Mouse (Mus musculus) adrenal gland, postnatal 25 days (tissue): ENCODE data around the gene Letmd1. TPM values are rescaled to one million over a fixed set of nuclear protein-coding genes. Genes with fewer than 3 reads are reported as not detected.
A peak's percentile ranks its signal among the peaks of the same experiment; 100 is the strongest.
"Not testable (repeated sequence)": the region's sequence is repeated elsewhere in the genome, so short reads cannot be mapped to it uniquely, and the experiment has no call there.

ENCODE experiments used
- DNase-seq: peaks from one replicate; pipeline ENCODE4 v3.0.0; 2021; ENCODE audit warnings: mixed read lengths
- total RNA-seq: library from RNA; stranded (reverse); gene quantifications from 2 replicates; pipeline ENCODE4 v1.2.3, GENCODE M21; 2021

The Letmd1 gene
- total RNA-seq, 1 experiment from 2014 or later: 123 TPM

GRCm38 (mm10) chr15:100451245-100451644 lies 17.6 kb upstream of the Letmd1 start:
- DNase-seq: no peak

GRCm38 (mm10) chr15:100452486-100452885 lies 16.3 kb upstream of the Letmd1 start:
- no peak for DNase-seq

GRCm38 (mm10) chr15:100456356-100456991 lies 12.3 kb upstream of the Letmd1 start:
- no peak for DNase-seq

GRCm38 (mm10) chr15:100457340-100457739 lies 11.5 kb upstream of the Letmd1 start:
- DNase-seq: peak; percentile 78

GRCm38 (mm10) chr15:100458055-100458454 lies 10.8 kb upstream of the Letmd1 start:
- peak; percentile 77 for DNase-seq

GRCm38 (mm10) chr15:100460942-100461341 lies 7.9 kb upstream of the Letmd1 start:
- DNase-seq: peak; percentile 46

- DNase-seq: no peak
These were observed 7.2 kb upstream of the Letmd1 start for GRCm38 (mm10) chr15:100461646-100462045.

GRCm38 (mm10) chr15:100462086-100462485 lies 6.7 kb upstream of the Letmd1 start:
- no peak for DNase-seq

GRCm38 (mm10) chr15:100463712-100464111 lies 5.1 kb upstream of the Letmd1 start:
- peak; percentile 75 for DNase-seq

- DNase-seq: no peak
These were observed 3.4 kb upstream of the Letmd1 start for GRCm38 (mm10) chr15:100465432-100465831.

GRCm38 (mm10) chr15:100467738-100468137 lies 1.1 kb upstream of the Letmd1 start:
- no peak for DNase-seq

- no peak for DNase-seq
These were observed 344 bp downstream of the Letmd1 start for GRCm38 (mm10) chr15:100469189-100469545.

- DNase-seq: no peak
These were observed 1.2 kb downstream of the Letmd1 start for GRCm38 (mm10) chr15:100470037-100470436.

- DNase-seq: no peak
These were observed 5.2 kb downstream of the Letmd1 start for GRCm38 (mm10) chr15:100473926-100474503.

GRCm38 (mm10) chr15:100478351-100478750 lies 9.5 kb downstream of the Letmd1 start:
- DNase-seq: no peak

- DNase-seq: no peak
These were observed 10.1 kb downstream of the Letmd1 start for GRCm38 (mm10) chr15:100478925-100479324.

GRCm38 (mm10) chr15:100485576-100485975 lies 16.8 kb downstream of the Letmd1 start:
- DNase-seq: no peak

GRCm38 (mm10) chr15:100486450-100486849 lies 17.6 kb downstream of the Letmd1 start:
- DNase-seq: no peak

GRCm38 (mm10) chr15:100487050-100487449 lies 18.2 kb downstream of the Letmd1 start:
- no peak for DNase-seq

- not testable (repeated sequence) for DNase-seq
These were observed 19.5 kb downstream of the Letmd1 start for GRCm38 (mm10) chr15:100488297-100488696.

- DNase-seq: no peak
These were observed 20.4 kb downstream of the Letmd1 start for GRCm38 (mm10) chr15:100489263-100489662.

- no peak for DNase-seq
These were observed 23.1 kb downstream of the Letmd1 start for GRCm38 (mm10) chr15:100491966-100492365.

- DNase-seq: peak; percentile 53
These were observed 25.8 kb downstream of the Letmd1 start for GRCm38 (mm10) chr15:100494647-100495046.

- DNase-seq: peak; percentile 93
These were observed 26.3 kb downstream of the Letmd1 start, which contains the start of gene Csrnp2 for GRCm38 (mm10) chr15:100495102-100495501. Csrnp2 (minus strand) TSS chr15:100495488.
